Mouse (Mus musculus) heart, embryonic 11.5 days (tissue): Measurements from ENCODE around the gene Zdhhc19. TPM values are rescaled to one million over a fixed set of nuclear protein-coding genes. Genes with fewer than 3 reads are reported as not detected.
"Not testable (repeated sequence)": the region's sequence is repeated elsewhere in the genome, so short reads cannot be mapped to it uniquely, and the experiment has no call there.

ENCODE experiments used
- ATAC-seq: fragments of 200-750 bp; cut with Nextera tagmentation; replicated peaks from 2 replicates; pipeline ENCODE4 v1.8.0; 2017; ENCODE audit warnings: moderate library complexity; ENCODE audit not compliant: insufficient number of reproducible peaks, low FRiP score, low TSS enrichment
- H3K27ac ChIP-seq: fragments of 300-500 bp; sonication (generic); 2 replicates; pipeline ENCODE4 v1.5.1; 2014; ENCODE audit warnings: mild to moderate bottlenecking, low read depth, low read length
- H3K27me3 ChIP-seq: fragments of 300-500 bp; sonication (generic); 2 replicates; pipeline ENCODE4 v1.6.1; 2014; ENCODE audit warnings: mild to moderate bottlenecking, low read length, mixed read lengths; ENCODE audit not compliant: control insufficient read depth, insufficient read depth
- H3K36me3 ChIP-seq: fragments of 300-500 bp; sonication (generic); 2 replicates; pipeline ENCODE4 v1.6.1; 2014; ENCODE audit warnings: mild to moderate bottlenecking, low read length, moderate library complexity, mixed read lengths; ENCODE audit not compliant: control insufficient read depth, insufficient read depth
- H3K4me1 ChIP-seq: fragments of 300-500 bp; sonication (generic); 2 replicates; pipeline ENCODE4 v1.6.1; 2014; ENCODE audit warnings: low read length; ENCODE audit not compliant: control insufficient read depth, insufficient read depth
- H3K4me2 ChIP-seq: fragments of 300-500 bp; sonication (generic); 2 replicates; pipeline ENCODE4 v1.6.1; 2014; ENCODE audit warnings: mild to moderate bottlenecking, moderate library complexity
- H3K4me3 ChIP-seq: fragments of 300-500 bp; sonication (generic); 2 replicates; pipeline ENCODE4 v1.5.1; 2014; ENCODE audit warnings: low read depth, low read length
- H3K9ac ChIP-seq: fragments of 300-500 bp; sonication (generic); 2 replicates; pipeline ENCODE4 v1.6.1; 2014; ENCODE audit warnings: mild to moderate bottlenecking, low read depth, low read length, moderate library complexity
- H3K9me3 ChIP-seq: fragments of 300-500 bp; sonication (generic); replicated peaks from 2 replicates; pipeline ENCODE4 v1.6.1; 2016; ENCODE audit warnings: low read length; ENCODE audit not compliant: control insufficient read depth
- WGBS: fragments of 180-500 bp; shearing (Covaris S2); extraction: QIAGEN DNeasy Blood & Tissue Kit; methylation state at CpG from one replicate; pipeline ENCODE4 v1.1.7; 2014; ENCODE audit not compliant: insufficient replicate concordance; 5-methylcytosine and 5-hydroxymethylcytosine counted together
- polyA plus RNA-seq: library from polyadenylated mRNA; unstranded; fragments of >200 nt; fragmentation: Nextera tagmentation; extraction: Ambion mirVana; gene quantifications from 2 replicates; pipeline ENCODE4 v1.2.1, GENCODE M21; 2014

Zdhhc19 gene
- polyA plus RNA-seq, 1 experiment from 2014 or later, result 0.27 TPM

- H3K4me2 ChIP-seq, H3K4me3 ChIP-seq, H3K36me3 ChIP-seq, ATAC-seq, H3K9me3 ChIP-seq, H3K27ac ChIP-seq, H3K27me3 ChIP-seq, H3K9ac ChIP-seq, H3K4me1 ChIP-seq: not testable (repeated sequence)
- 66% methylated on average over 6 of the region's 6 CpGs for WGBS
Measured at GRCm38 (mm10) chr16:32494371-32494770, 1.7 kb upstream of the Zdhhc19 start.

- WGBS, result 57% methylated on average over 13 of the region's 13 CpGs
- H3K9ac ChIP-seq, result no peak overlapping the region
- H3K4me2 ChIP-seq, result no peak overlapping the region; the same call in 1 of the 2 replicates
- H3K27me3 ChIP-seq, result peaks cover 4% of the 10 kb centered on the region
- ATAC-seq, result no peak
- H3K4me1 ChIP-seq, result peaks cover 6% of the 10 kb centered on the region; the same call in 1 of the 2 replicates
- H3K4me3 ChIP-seq, result no peak overlapping the region
- H3K36me3 ChIP-seq, result no peaks in the 10 kb centered on the region
- H3K27ac ChIP-seq, result no peak overlapping the region
- no peaks in the 10 kb centered on the region for H3K9me3 ChIP-seq
Measured at GRCm38 (mm10) chr16:32498996-32499395, 2.9 kb downstream of the Zdhhc19 start.

GRCm38 (mm10) chr16:32499430-32500037 lies 3.5 kb downstream of the Zdhhc19 start:
- 6% methylated on average over 22 of the region's 22 CpGs for WGBS
- peak; percentile 79 for ATAC-seq
- peaks cover 6% of the 10 kb centered on the region; the same call in 1 of the 2 replicates for H3K4me1 ChIP-seq
- H3K4me3 ChIP-seq, result peak overlapping the region; percentile 38
- H3K27me3 ChIP-seq, result peaks cover 4% of the 10 kb centered on the region
- H3K9ac ChIP-seq, result peak overlapping the region; percentile 63; the same call in 1 of the 2 replicates
- H3K36me3 ChIP-seq, result no peaks in the 10 kb centered on the region
- H3K4me2 ChIP-seq, result peak overlapping the region; percentile 70
- no peak overlapping the region for H3K27ac ChIP-seq
- H3K9me3 ChIP-seq, result no peaks in the 10 kb centered on the region

- Histone ChIP-seq H3K27me3 (peaks cover 8% of the 10 kb centered on the region), H3K9ac (no peak overlapping the region), H3K4me2 (no peak overlapping the region), H3K4me1 (peaks cover 6% of the 10 kb centered on the region; the same call in 1 of the 2 replicates), H3K27ac (no peak overlapping the region), H3K36me3 (no peaks in the 10 kb centered on the region), H3K9me3 (no peaks in the 10 kb centered on the region), H3K4me3 (no peak overlapping the region)
- no peak for ATAC-seq
- 79% methylated on average over 7 of the region's 7 CpGs for WGBS
Measured at GRCm38 (mm10) chr16:32501459-32501858, 5.4 kb downstream of the Zdhhc19 start.

- Histone ChIP-seq H3K4me1 (peaks cover 10% of the 10 kb centered on the region; the same call in 1 of the 2 replicates), H3K9me3 (no peaks in the 10 kb centered on the region), H3K9ac (no peak overlapping the region), H3K27me3 (peaks cover 8% of the 10 kb centered on the region), H3K4me2 (no peak overlapping the region), H3K27ac (no peak overlapping the region), H3K36me3 (no peaks in the 10 kb centered on the region), H3K4me3 (no peak overlapping the region)
- ATAC-seq, result no peak
- 80% methylated on average over 12 of the region's 12 CpGs for WGBS
Measured at GRCm38 (mm10) chr16:32502621-32503335, 6.7 kb downstream of the Zdhhc19 start.

GRCm38 (mm10) chr16:32503633-32504032 lies 7.6 kb downstream of the Zdhhc19 start:
- 81% methylated on average over 6 of the region's 6 CpGs for WGBS
- no peaks in the 10 kb centered on the region for H3K9me3 ChIP-seq
- H3K36me3 ChIP-seq, result no peaks in the 10 kb centered on the region
- peaks cover 15% of the 10 kb centered on the region for H3K4me1 ChIP-seq
- no peak overlapping the region for H3K27ac ChIP-seq
- no peak overlapping the region for H3K4me2 ChIP-seq
- ATAC-seq, result no peak
- no peak overlapping the region for H3K9ac ChIP-seq
- H3K4me3 ChIP-seq, result no peak overlapping the region
- peaks cover 8% of the 10 kb centered on the region for H3K27me3 ChIP-seq

DNA sequence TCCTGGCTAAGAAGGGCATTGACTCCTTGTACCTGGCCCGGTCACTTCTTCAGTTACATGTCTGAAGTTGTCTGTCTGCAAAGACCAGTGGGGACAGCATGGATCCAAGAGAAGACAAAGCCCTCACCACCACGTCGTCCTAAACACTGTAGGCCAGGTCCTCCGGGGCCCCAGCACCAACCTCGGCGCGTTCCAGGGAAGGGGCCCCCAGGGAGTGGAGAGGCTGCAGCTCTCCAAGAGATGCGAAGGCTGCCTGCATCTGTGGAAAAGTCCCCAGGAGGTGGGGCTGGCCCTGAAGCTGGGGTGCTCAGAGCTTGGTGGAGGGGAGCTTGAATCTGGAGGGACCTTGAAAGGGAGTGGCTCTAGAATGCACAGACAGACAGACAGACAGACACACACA lies 10.2 kb downstream of the Zdhhc19 start:
- Histone ChIP-seq H3K4me1 (peaks cover 30% of the 10 kb centered on the region), H3K9me3 (no peaks in the 10 kb centered on the region), H3K27me3 (peaks cover 4% of the 10 kb centered on the region; the same call in 1 of the 2 replicates), H3K4me3 (no peak overlapping the region), H3K36me3 (no peaks in the 10 kb centered on the region), H3K4me2 (no peak overlapping the region), H3K9ac (no peak overlapping the region), H3K27ac (no peak overlapping the region)
- no peak for ATAC-seq
- 79% methylated on average over 8 of the region's 8 CpGs for WGBS

GRCm38 (mm10) chr16:32506868-32507267 lies 10.8 kb downstream of the Zdhhc19 start:
- H3K4me2 ChIP-seq, result no peak overlapping the region
- 0 out of 2 replicates have a peak overlapping the region, but pooled peaks have one; percentile 24 for H3K9ac ChIP-seq
- H3K27me3 ChIP-seq, result peaks cover 4% of the 10 kb centered on the region; the same call in 1 of the 2 replicates
- 0 out of 2 replicates have a peak overlapping the region, but pooled peaks have one; percentile 18 for H3K27ac ChIP-seq
- no peaks in the 10 kb centered on the region for H3K9me3 ChIP-seq
- ATAC-seq, result no peak
- peaks cover 30% of the 10 kb centered on the region for H3K4me1 ChIP-seq
- WGBS, result 70% methylated on average over 7 of the region's 7 CpGs
- no peaks in the 10 kb centered on the region for H3K36me3 ChIP-seq
- H3K4me3 ChIP-seq, result no peak overlapping the region
